Mouse (Mus musculus): ENCODE data around the gene Oprm1. TPM values are rescaled to one million over a fixed set of nuclear protein-coding genes. Genes with fewer than 3 reads are reported as not detected.

Oprm1 gene
- polyA plus RNA-seq, 1 experiment from 2014 or later: not detected

- ATAC-seq (ENCODE audit: low read depth): no peak
- no peaks in the 10 kb centered on the region for H3K27me3 ChIP-seq (ENCODE audit: control insufficient read depth, insufficient read depth, low read depth, low read length)
- no peak overlapping the region for H3K4me2 ChIP-seq (ENCODE audit: low read depth, low read length)
- WGBS: 77% methylated on average over 7 of the region's 7 CpGs
- H3K36me3 ChIP-seq (ENCODE audit: control insufficient read depth, insufficient read depth, low read length): no peaks in the 10 kb centered on the region
- H3K4me1 ChIP-seq (replicated peaks; ENCODE audit: control insufficient read depth, insufficient read depth, low read length): no peaks in the 10 kb centered on the region
- no peak overlapping the region for H3K27ac ChIP-seq (ENCODE audit: low read length)
- no peaks in the 10 kb centered on the region for H3K9me3 ChIP-seq (ENCODE audit: control insufficient read depth, low read length)
- no peak overlapping the region for H3K4me3 ChIP-seq (ENCODE audit: low read length)
- no peak overlapping the region for H3K9ac ChIP-seq (ENCODE audit: low read length)
These were observed 304.7 kb downstream of the Oprm1 start for GRCm38 (mm10) chr10:7062993-7063392.

GRCm38 (mm10) chr10:7063752-7064457 is 305.6 kb downstream of the Oprm1 start:
- Histone ChIP-seq H3K4me2 (ENCODE audit: low read depth, low read length) (no peak overlapping the region), H3K27me3 (ENCODE audit: control insufficient read depth, insufficient read depth, low read depth, low read length) (no peaks in the 10 kb centered on the region), H3K9me3 (ENCODE audit: control insufficient read depth, low read length) (no peaks in the 10 kb centered on the region), H3K36me3 (ENCODE audit: control insufficient read depth, insufficient read depth, low read length) (no peaks in the 10 kb centered on the region), H3K4me3 (ENCODE audit: low read length) (no peak overlapping the region), H3K4me1 (replicated peaks; ENCODE audit: control insufficient read depth, insufficient read depth, low read length) (no peaks in the 10 kb centered on the region), H3K9ac (ENCODE audit: low read length) (no peak overlapping the region), H3K27ac (ENCODE audit: low read length) (no peak overlapping the region)
- 78% methylated on average over 9 of the region's 9 CpGs for WGBS
- ATAC-seq (ENCODE audit: low read depth): no peak

- 65% methylated on average over 12 of the region's 12 CpGs for WGBS
- Histone ChIP-seq H3K9me3 (ENCODE audit: control insufficient read depth, low read length) (no peaks in the 10 kb centered on the region), H3K27ac (ENCODE audit: low read length) (no peak overlapping the region), H3K4me3 (ENCODE audit: low read length) (no peak overlapping the region), H3K36me3 (ENCODE audit: control insufficient read depth, insufficient read depth, low read length) (no peaks in the 10 kb centered on the region), H3K9ac (ENCODE audit: low read length) (no peak overlapping the region), H3K27me3 (ENCODE audit: control insufficient read depth, insufficient read depth, low read depth, low read length) (no peaks in the 10 kb centered on the region), H3K4me2 (ENCODE audit: low read depth, low read length) (no peak overlapping the region), H3K4me1 (replicated peaks; ENCODE audit: control insufficient read depth, insufficient read depth, low read length) (no peaks in the 10 kb centered on the region)
- ATAC-seq (ENCODE audit: low read depth): no peak
These were observed 310.3 kb downstream of the Oprm1 start for GRCm38 (mm10) chr10:7068608-7069007.

GRCm38 (mm10) chr10:7069090-7069489 is 310.8 kb downstream of the Oprm1 start:
- Histone ChIP-seq H3K27ac (ENCODE audit: low read length) (no peak overlapping the region), H3K9me3 (ENCODE audit: control insufficient read depth, low read length) (no peaks in the 10 kb centered on the region), H3K4me3 (ENCODE audit: low read length) (no peak overlapping the region), H3K4me1 (replicated peaks; ENCODE audit: control insufficient read depth, insufficient read depth, low read length) (no peaks in the 10 kb centered on the region), H3K4me2 (ENCODE audit: low read depth, low read length) (no peak overlapping the region), H3K36me3 (ENCODE audit: control insufficient read depth, insufficient read depth, low read length) (no peaks in the 10 kb centered on the region), H3K27me3 (ENCODE audit: control insufficient read depth, insufficient read depth, low read depth, low read length) (no peaks in the 10 kb centered on the region), H3K9ac (ENCODE audit: low read length) (no peak overlapping the region)
- WGBS: 82% methylated on average over 2 of the region's 2 CpGs
- no peak for ATAC-seq (ENCODE audit: low read depth)

DNA sequence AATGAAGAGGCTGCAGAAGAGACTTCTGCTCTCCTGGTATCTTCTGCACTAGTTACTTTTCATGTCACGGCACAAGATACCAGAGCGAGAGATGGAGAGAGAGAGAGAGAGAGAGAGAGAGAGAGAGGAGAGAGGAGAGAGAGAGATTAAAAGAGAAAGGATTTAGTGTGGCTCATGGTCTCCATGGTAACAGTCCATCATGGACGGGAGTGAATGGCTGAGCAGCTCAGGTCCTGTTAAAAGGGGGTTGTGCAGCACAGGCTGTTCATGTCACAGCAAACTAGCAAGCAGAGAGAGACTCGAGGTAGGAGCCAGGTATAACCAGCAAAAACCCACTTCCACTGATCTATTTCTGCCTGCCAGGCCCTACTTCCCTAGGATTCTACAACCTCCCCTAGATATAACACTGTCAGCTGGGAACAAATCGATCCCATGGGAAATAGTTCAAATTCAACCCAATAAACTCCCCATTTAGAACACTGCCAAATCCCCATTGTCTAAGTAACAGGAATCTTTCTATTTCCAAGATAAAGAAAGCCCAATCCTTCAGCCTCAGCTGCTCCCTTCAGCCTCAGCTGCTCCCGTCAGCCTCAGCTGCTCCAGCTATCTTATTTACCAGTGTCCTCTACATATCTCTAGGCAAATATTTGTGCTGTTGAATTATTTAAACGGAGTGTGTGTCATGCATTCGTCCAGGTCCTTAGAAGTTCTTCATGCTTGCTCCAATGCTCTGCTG is 312.0 kb downstream of the Oprm1 start:
- Histone ChIP-seq H3K4me2 (ENCODE audit: low read depth, low read length) (no peak overlapping the region), H3K4me1 (replicated peaks; ENCODE audit: control insufficient read depth, insufficient read depth, low read length) (no peaks in the 10 kb centered on the region)
- WGBS: 47% methylated on average over 8 of the region's 8 CpGs

GRCm38 (mm10) chr10:7070924-7071323 is 312.6 kb downstream of the Oprm1 start:
- Histone ChIP-seq H3K9me3 (ENCODE audit: control insufficient read depth, low read length) (no peaks in the 10 kb centered on the region), H3K4me3 (ENCODE audit: low read length) (no peak overlapping the region), H3K27ac (ENCODE audit: low read length) (no peak overlapping the region), H3K27me3 (ENCODE audit: control insufficient read depth, insufficient read depth, low read depth, low read length) (no peaks in the 10 kb centered on the region), H3K4me2 (ENCODE audit: low read depth, low read length) (no peak overlapping the region), H3K4me1 (replicated peaks; ENCODE audit: control insufficient read depth, insufficient read depth, low read length) (no peaks in the 10 kb centered on the region), H3K36me3 (ENCODE audit: control insufficient read depth, insufficient read depth, low read length) (no peaks in the 10 kb centered on the region), H3K9ac (ENCODE audit: low read length) (no peak overlapping the region)
- no peak for ATAC-seq (ENCODE audit: low read depth)
- 79% methylated on average over 5 of the region's 5 CpGs for WGBS

More for the DNA sequence above, 312.0 kb downstream of the Oprm1 start:
- no peak for ATAC-seq (ENCODE audit: low read depth)
- H3K9ac ChIP-seq (ENCODE audit: low read length): no peak overlapping the region
- no peak overlapping the region for H3K4me3 ChIP-seq (ENCODE audit: low read length)
- no peaks in the 10 kb centered on the region for H3K36me3 ChIP-seq (ENCODE audit: control insufficient read depth, insufficient read depth, low read length)
- H3K27ac ChIP-seq (ENCODE audit: low read length): no peak overlapping the region
- no peaks in the 10 kb centered on the region for H3K9me3 ChIP-seq (ENCODE audit: control insufficient read depth, low read length)
- H3K27me3 ChIP-seq (ENCODE audit: control insufficient read depth, insufficient read depth, low read depth, low read length): no peaks in the 10 kb centered on the region

- no peaks in the 10 kb centered on the region; the same call in 1 of the 2 replicates for H3K4me1 ChIP-seq (replicated peaks; ENCODE audit: control insufficient read depth, insufficient read depth, low read length)
- H3K4me2 ChIP-seq (ENCODE audit: low read depth, low read length): no peak overlapping the region
- WGBS: 93% methylated on average over 2 of the region's 2 CpGs
- no peaks in the 10 kb centered on the region for H3K36me3 ChIP-seq (ENCODE audit: control insufficient read depth, insufficient read depth, low read length)
- ATAC-seq (ENCODE audit: low read depth): no peak
- no peak overlapping the region for H3K9ac ChIP-seq (ENCODE audit: low read length)
- H3K9me3 ChIP-seq (ENCODE audit: control insufficient read depth, low read length): no peaks in the 10 kb centered on the region
- no peak overlapping the region for H3K4me3 ChIP-seq (ENCODE audit: low read length)
- no peak overlapping the region for H3K27ac ChIP-seq (ENCODE audit: low read length)
- no peaks in the 10 kb centered on the region for H3K27me3 ChIP-seq (ENCODE audit: control insufficient read depth, insufficient read depth, low read depth, low read length)
These were observed 315.9 kb downstream of the Oprm1 start for GRCm38 (mm10) chr10:7074231-7074630.

GRCm38 (mm10) chr10:7075661-7076060 is 317.4 kb downstream of the Oprm1 start:
- Histone ChIP-seq H3K4me1 (replicated peaks; ENCODE audit: control insufficient read depth, insufficient read depth, low read length) (no peaks in the 10 kb centered on the region; the same call in 1 of the 2 replicates), H3K27ac (ENCODE audit: low read length) (no peak overlapping the region), H3K9ac (ENCODE audit: low read length) (no peak overlapping the region), H3K4me3 (ENCODE audit: low read length) (no peak overlapping the region), H3K4me2 (ENCODE audit: low read depth, low read length) (no peak overlapping the region), H3K36me3 (ENCODE audit: control insufficient read depth, insufficient read depth, low read length) (no peaks in the 10 kb centered on the region), H3K9me3 (ENCODE audit: control insufficient read depth, low read length) (no peaks in the 10 kb centered on the region), H3K27me3 (ENCODE audit: control insufficient read depth, insufficient read depth, low read depth, low read length) (no peaks in the 10 kb centered on the region)
- WGBS: 91% methylated on average over 2 of the region's 2 CpGs
- no peak for ATAC-seq (ENCODE audit: low read depth)

- H3K27me3 ChIP-seq (ENCODE audit: control insufficient read depth, insufficient read depth, low read depth, low read length): no peaks in the 10 kb centered on the region
- H3K4me1 ChIP-seq (replicated peaks; ENCODE audit: control insufficient read depth, insufficient read depth, low read length): no peaks in the 10 kb centered on the region; the same call in 1 of the 2 replicates
- peak; percentile 80 for ATAC-seq (ENCODE audit: low read depth)
- H3K4me2 ChIP-seq (ENCODE audit: low read depth, low read length): peak overlapping the region; percentile 45
- H3K27ac ChIP-seq (ENCODE audit: low read length): peak overlapping the region; percentile 1; the same call in 1 of the 2 replicates
- no peak overlapping the region for H3K9ac ChIP-seq (ENCODE audit: low read length)
- H3K9me3 ChIP-seq (ENCODE audit: control insufficient read depth, low read length): no peaks in the 10 kb centered on the region
- WGBS: 10% methylated on average over 8 of the region's 8 CpGs
- H3K4me3 ChIP-seq (ENCODE audit: low read length): peak overlapping the region; percentile 19; the same call in 1 of the 2 replicates
- no peaks in the 10 kb centered on the region for H3K36me3 ChIP-seq (ENCODE audit: control insufficient read depth, insufficient read depth, low read length)
These were observed 317.9 kb downstream of the Oprm1 start for GRCm38 (mm10) chr10:7076201-7076600.
